Mouse (Mus musculus) brain, embryonic 14.5 days (tissue): ENCODE measurements at regions not wholly inside any gene's neighbourhood (a gene's known extent, or its start where the extent isn't known, plus 50 kb on each side); places are given as distances from the start of the nearest gene placed in this dataset.

Experiments
- CTCF ChIP-seq: fragments of 200-500 bp; IDR thresholded peaks from 2 replicates; pipeline ENCODE4 v1.5.1; 2012; ENCODE audit warnings: inconsistent platforms, mild to moderate bottlenecking, moderate library complexity, borderline replicate concordance; ENCODE audit not compliant: insufficient read depth, insufficient read length; ENCODE audit errors: extremely low read depth
- POLR2A ChIP-seq: fragments of 200-500 bp; IDR thresholded peaks from 2 replicates; pipeline ENCODE4 v1.6.1; 2012; ENCODE audit warnings: mild to moderate bottlenecking, inconsistent platforms, borderline replicate concordance; ENCODE audit not compliant: poor library complexity, insufficient read depth, insufficient read length, severe bottlenecking; ENCODE audit errors: extremely low read depth

- no peak for TF ChIP-seq CTCF
- TF ChIP-seq POLR2A: no peak
Measured at GRCm38 (mm10) chr6:51766482-51766881, 242.8 kb downstream of the Snx10 start.
